In the genomic region with DNA sequence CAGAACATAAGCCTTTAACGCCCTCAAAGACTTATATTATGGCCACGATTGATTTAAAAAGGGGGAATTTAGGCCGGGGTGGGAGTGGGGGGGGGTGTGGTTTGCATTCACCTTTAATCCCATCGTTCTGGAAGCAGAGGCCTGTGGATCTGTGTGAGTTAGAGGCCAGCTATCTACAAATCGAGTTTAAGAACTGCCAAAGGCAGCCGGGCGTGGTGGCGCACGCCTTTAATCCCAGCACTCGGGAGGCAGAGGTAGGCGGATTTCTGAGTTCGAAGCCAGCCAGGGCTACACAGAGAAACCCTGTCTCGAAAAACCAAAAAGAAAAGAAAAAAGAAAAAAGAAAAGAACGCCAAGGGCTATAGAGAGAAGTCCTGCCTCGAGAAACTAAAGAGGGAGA, we compare ENCODE assay signal across 9 mouse cellular contexts. TPM values are rescaled to one million over a fixed set of nuclear protein-coding genes. Genes with fewer than 3 reads are reported as not detected.
DNase-seq lines count a peak whose midpoint lies in the region; ATAC-seq and TF ChIP-seq lines count a peak whose summit lies in the region.
"Not testable (repeated sequence)": the region's sequence is repeated elsewhere in the genome, so short reads cannot be mapped to it uniquely, and the experiment has no call there.
"Had no signal": no experiment of that assay in that cellular context is flagged by ENCODE, and none has a peak within 500 bp of the region (broad histone marks: within the 10 kb centered on the region; RNA-seq: fewer than 3 reads in every experiment).

No protein-coding gene starts in this region.

- WGBS in embryonic facial prominence, embryonic 14.5 days, result 30% methylated on average over 15 of the region's 15 CpGs
- 41% methylated on average over 15 of the region's 15 CpGs for WGBS in heart, adult 2 months
- 34% methylated on average over 15 of the region's 15 CpGs for WGBS in hindbrain, embryonic 14.5 days
- 46% methylated on average over 15 of the region's 15 CpGs for WGBS in liver, embryonic 16.5 days (ENCODE audit: insufficient replicate concordance)
- 16% methylated on average over 15 of the region's 15 CpGs for WGBS in midbrain, embryonic 15.5 days
- 39% methylated on average over 15 of the region's 15 CpGs for WGBS in stomach, embryonic 16.5 days

- not testable (repeated sequence) for H3K27ac ChIP-seq in embryonic facial prominence, embryonic 14.5 days (replicated peaks; ENCODE audit: low read depth, low read length); heart, adult 2 months; hindbrain, embryonic 14.5 days; liver, embryonic 16.5 days (ENCODE audit: low read length); midbrain, embryonic 15.5 days; stomach, embryonic 16.5 days (ENCODE audit: low read length)
- peak overlapping the region; percentile 98 for H3K27ac ChIP-seq in layer of hippocampus, adult 2 months

- not testable (repeated sequence) for H3K36me3 ChIP-seq in embryonic facial prominence, embryonic 14.5 days (ENCODE audit: control insufficient read depth, insufficient read depth, low read length); heart, adult 2 months (ENCODE audit: control insufficient read depth, insufficient read depth, low read length); hindbrain, embryonic 14.5 days (replicated peaks; ENCODE audit: control insufficient read depth, insufficient read depth); liver, embryonic 16.5 days (ENCODE audit: control insufficient read depth, insufficient read depth); midbrain, embryonic 15.5 days (replicated peaks); stomach, embryonic 16.5 days (ENCODE audit: control insufficient read depth, insufficient read depth, low read length)

- TF ChIP-seq EP300 in heart, adult 2 months (IDR thresholded peaks at IDR 0.05; ENCODE audit: insufficient read depth, low read depth, low read length), result not testable (repeated sequence)

- TF ChIP-seq CTCF in heart, adult 2 months (IDR thresholded peaks at IDR 0.05); layer of hippocampus, adult 2 months (conservative IDR thresholded peaks at IDR 0.05): not testable (repeated sequence)

- not testable (repeated sequence) for TF ChIP-seq POLR2A in heart, adult 2 months (IDR thresholded peaks at IDR 0.05; ENCODE audit: insufficient read depth, low read depth, low read length)

- peak overlapping the region; percentile 100 for H3K4me3 ChIP-seq in embryonic facial prominence, embryonic 14.5 days (ENCODE audit: low read depth, low read length)
- H3K4me3 ChIP-seq in heart, adult 2 months, result peak overlapping the region; percentile 74
- H3K4me3 ChIP-seq in hindbrain, embryonic 14.5 days (replicated peaks; ENCODE audit: low read length), result peak overlapping the region; percentile 97
- peak overlapping the region; percentile 76 for H3K4me3 ChIP-seq in layer of hippocampus, adult 2 months
- not testable (repeated sequence) for H3K4me3 ChIP-seq in liver, embryonic 16.5 days (ENCODE audit: low read depth, low read length)
- peak overlapping the region; percentile 82 for H3K4me3 ChIP-seq in midbrain, embryonic 15.5 days
- H3K4me3 ChIP-seq in stomach, embryonic 16.5 days (replicated peaks; ENCODE audit: low read length), result peak overlapping the region; percentile 99

- H3K9me3 ChIP-seq in embryonic facial prominence, embryonic 14.5 days (ENCODE audit: control insufficient read depth, low read length); hindbrain, embryonic 14.5 days (ENCODE audit: control insufficient read depth, low read length); liver, embryonic 16.5 days (replicated peaks; ENCODE audit: control insufficient read depth, low read length); midbrain, embryonic 15.5 days; stomach, embryonic 16.5 days (replicated peaks; ENCODE audit: control insufficient read depth, low read length): not testable (repeated sequence)

- H3K4me1 ChIP-seq in embryonic facial prominence, embryonic 14.5 days (ENCODE audit: control insufficient read depth, insufficient read depth, low read length); heart, adult 2 months (ENCODE audit: control insufficient read depth, insufficient read depth, low read length): not testable (repeated sequence)
- H3K4me1 ChIP-seq in hindbrain, embryonic 14.5 days (replicated peaks; ENCODE audit: control insufficient read depth, insufficient read depth, low read length), result peaks cover 57% of the 10 kb centered on the region
- H3K4me1 ChIP-seq in liver, embryonic 16.5 days (ENCODE audit: control insufficient read depth, low read depth, low read length), result peaks cover 19% of the 10 kb centered on the region
- H3K4me1 ChIP-seq in midbrain, embryonic 15.5 days, result peaks cover 58% of the 10 kb centered on the region
- peaks cover 11% of the 10 kb centered on the region; the same call in 1 of the 2 replicates for H3K4me1 ChIP-seq in stomach, embryonic 16.5 days (ENCODE audit: control insufficient read depth, insufficient read depth, low read length)

- H3K79me2 ChIP-seq in heart, adult 2 months (replicated peaks; ENCODE audit: control insufficient read depth, insufficient read depth, low read length), result not testable (repeated sequence)

- intact Hi-C loops in heart, adult 2 months (cut with DNase I), result loop anchor here (10.0 kb wide), 1 partner anchor 239 kb away; the partner anchor contains the start of gene Map2k3

- not testable (repeated sequence) for H3K27me3 ChIP-seq in embryonic facial prominence, embryonic 14.5 days (replicated peaks; ENCODE audit: control insufficient read depth, insufficient read depth, low read length); heart, adult 2 months (ENCODE audit: control insufficient read depth, insufficient read depth, low read length); hindbrain, embryonic 14.5 days (ENCODE audit: control insufficient read depth, insufficient read depth, low read length); liver, embryonic 16.5 days (ENCODE audit: control insufficient read depth, insufficient read depth, low read depth, low read length); midbrain, embryonic 15.5 days (replicated peaks); stomach, embryonic 16.5 days (ENCODE audit: control insufficient read depth, insufficient read depth, low read length)

- peak; percentile 16 for DNase-seq in ZHBTc4 (ENCODE audit: low read depth, low spot score)
- DNase-seq in embryonic facial prominence, embryonic 14.5 days (ENCODE audit: low spot score); hindbrain, embryonic 14.5 days (ENCODE audit: low spot score): not testable (repeated sequence)
- DNase-seq in heart, adult 2 months, result peak in 1 of 2 experiments; percentile 10
- peak in 1 of 2 experiments; percentile 13 for DNase-seq in layer of hippocampus, adult 2 months (ENCODE audit: low spot score in 2 of 2)

- peak overlapping the region; percentile 99 for H3K9ac ChIP-seq in embryonic facial prominence, embryonic 14.5 days (ENCODE audit: low read depth, low read length)
- not testable (repeated sequence) for H3K9ac ChIP-seq in heart, adult 2 months (ENCODE audit: low read depth, low read length); liver, embryonic 16.5 days (ENCODE audit: low read depth, low read length)
- H3K9ac ChIP-seq in hindbrain, embryonic 14.5 days, result peak overlapping the region; percentile 100
- H3K9ac ChIP-seq in midbrain, embryonic 15.5 days, result peak overlapping the region; percentile 100; the same call in 1 of the 2 replicates
- peak overlapping the region; percentile 38; the same call in 1 of the 2 replicates for H3K9ac ChIP-seq in stomach, embryonic 16.5 days (ENCODE audit: low read length)

- not testable (repeated sequence) for ATAC-seq in embryonic facial prominence, embryonic 14.5 days (ENCODE audit: low read depth); hindbrain, embryonic 14.5 days (ENCODE audit: low FRiP score); liver, embryonic 16.5 days (ENCODE audit: low read depth); midbrain, embryonic 15.5 days (replicated peaks); stomach, embryonic 16.5 days (ENCODE audit: insufficient read depth, low FRiP score)

- H3K4me2 ChIP-seq in embryonic facial prominence, embryonic 14.5 days (ENCODE audit: low read depth, low read length), result peak overlapping the region; percentile 81
- H3K4me2 ChIP-seq in hindbrain, embryonic 14.5 days (replicated peaks), result peak overlapping the region; percentile 77
- peak overlapping the region; percentile 99; the same call in 1 of the 2 replicates for H3K4me2 ChIP-seq in liver, embryonic 16.5 days (ENCODE audit: low read depth, low read length)
- peak overlapping the region; percentile 73 for H3K4me2 ChIP-seq in midbrain, embryonic 15.5 days
- peak overlapping the region; percentile 58 for H3K4me2 ChIP-seq in stomach, embryonic 16.5 days (ENCODE audit: low read depth, low read length)

RNA-seq across cellular contexts. Expression of gene Usp22, which starts 1.4 kb away (rescaled TPM):
- polyA plus RNA-seq in embryonic facial prominence, embryonic 14.5 days (2014; fragmentation: Nextera tagmentation; extraction: Ambion mirVana), result 149 and 174 TPM in 2 replicates
- 10 to 100 TPM; 21.7 to 27.1 TPM for total RNA-seq in heart, adult 2 months (2021)
- polyA plus RNA-seq in heart, adult 2 months (2012; rRNA removed), result 22.6 and 26.7 TPM in 2 replicates
- polyA plus RNA-seq in hindbrain, embryonic 14.5 days (2014; fragmentation: Nextera tagmentation; extraction: Ambion mirVana), result 473 and 509 TPM in 2 replicates
- total RNA-seq in layer of hippocampus, adult 2 months (2021), result 100 to 1,000 TPM; 216 to 235 TPM
- polyA plus RNA-seq in liver, embryonic 16.5 days (2015; fragmentation: Nextera tagmentation; extraction: Ambion mirVana), result 17.5 and 19.5 TPM in 2 replicates
- polyA plus RNA-seq in midbrain, embryonic 15.5 days (2015; fragmentation: Nextera tagmentation; extraction: Ambion mirVana), result 442 and 456 TPM in 2 replicates
- polyA plus RNA-seq in stomach, embryonic 16.5 days (2015; fragmentation: Nextera tagmentation; extraction: Ambion mirVana), result 91.7 and 94.0 TPM in 2 replicates

RNA-seq across cellular contexts. Expression of gene Aldh3a1, which starts 33.9 kb away (rescaled TPM):
- 1.7 and 2.5 TPM in 2 replicates for polyA plus RNA-seq in embryonic facial prominence, embryonic 14.5 days (2014; fragmentation: Nextera tagmentation; extraction: Ambion mirVana)
- total RNA-seq in heart, adult 2 months (2021), result 1 to 10 TPM; 1.0 to 1.6 TPM
- 1.1 and 3.3 TPM in 2 replicates for polyA plus RNA-seq in heart, adult 2 months (2012; rRNA removed)
- polyA plus RNA-seq in hindbrain, embryonic 14.5 days (2014; fragmentation: Nextera tagmentation; extraction: Ambion mirVana), result 0.16 TPM in 1 of 2 replicates, not detected in the other
- 1 to 10 TPM in 1 of 2 experiments, under 1 TPM in 1; 0.49 to 1.3 TPM for total RNA-seq in layer of hippocampus, adult 2 months (2021)
- polyA plus RNA-seq in liver, embryonic 16.5 days (2015; fragmentation: Nextera tagmentation; extraction: Ambion mirVana), result 0.05 and 0.16 TPM in 2 replicates
- 0.19 TPM in 1 of 2 replicates, not detected in the other for polyA plus RNA-seq in midbrain, embryonic 15.5 days (2015; fragmentation: Nextera tagmentation; extraction: Ambion mirVana)
- 0.17 and 0.32 TPM in 2 replicates for polyA plus RNA-seq in stomach, embryonic 16.5 days (2015; fragmentation: Nextera tagmentation; extraction: Ambion mirVana)
- polyA plus RNA-seq: activated CD4-positive, CD25-positive, alpha-beta regulatory T cell, adult 4 months had no signal

RNA-seq across cellular contexts. Expression of gene Tnfrsf13b, which starts 46.9 kb away (rescaled TPM):
- polyA plus RNA-seq in embryonic facial prominence, embryonic 14.5 days (2014; fragmentation: Nextera tagmentation; extraction: Ambion mirVana), result 2.9 and 3.0 TPM in 2 replicates
- under 1 TPM; 0.25 to 0.70 TPM for total RNA-seq in heart, adult 2 months (2021)
- polyA plus RNA-seq in heart, adult 2 months (2012; rRNA removed), result 1.5 and 4.4 TPM in 2 replicates
- 0.96 and 1.1 TPM in 2 replicates for polyA plus RNA-seq in hindbrain, embryonic 14.5 days (2014; fragmentation: Nextera tagmentation; extraction: Ambion mirVana)
- 1 to 10 TPM in 1 of 2 experiments, under 1 TPM in 1; 0.98 to 1.5 TPM for total RNA-seq in layer of hippocampus, adult 2 months (2021)
- polyA plus RNA-seq in liver, embryonic 16.5 days (2015; fragmentation: Nextera tagmentation; extraction: Ambion mirVana), result 4.0 and 4.8 TPM in 2 replicates
- polyA plus RNA-seq in midbrain, embryonic 15.5 days (2015; fragmentation: Nextera tagmentation; extraction: Ambion mirVana), result 0.57 and 1.1 TPM in 2 replicates
- 2.9 TPM in 2 replicates for polyA plus RNA-seq in stomach, embryonic 16.5 days (2015; fragmentation: Nextera tagmentation; extraction: Ambion mirVana)
